Mouse (Mus musculus) brain, embryonic 14.5 days (tissue): ENCODE data around the gene Crip3. TPM values are rescaled to one million over a fixed set of nuclear protein-coding genes. Genes with fewer than 3 reads are reported as not detected.
A peak's percentile ranks its signal among the peaks of the same experiment; 100 is the strongest.

ENCODE experiments used
- DNase-seq: peaks from one replicate; pipeline ENCODE4 v3.0.0-alpha.2; 2011; ENCODE audit warnings: low read depth
- CTCF ChIP-seq: fragments of 200-500 bp; IDR thresholded peaks from 2 replicates; pipeline ENCODE4 v1.5.1; 2012; ENCODE audit warnings: inconsistent platforms, mild to moderate bottlenecking, moderate library complexity, borderline replicate concordance; ENCODE audit not compliant: insufficient read depth, insufficient read length; ENCODE audit errors: extremely low read depth
- POLR2A ChIP-seq: fragments of 200-500 bp; IDR thresholded peaks from 2 replicates; pipeline ENCODE4 v1.6.1; 2012; ENCODE audit warnings: mild to moderate bottlenecking, inconsistent platforms, borderline replicate concordance; ENCODE audit not compliant: poor library complexity, insufficient read depth, insufficient read length, severe bottlenecking; ENCODE audit errors: extremely low read depth
- polyA plus RNA-seq: library from polyadenylated mRNA; depleted of rRNA; stranded (reverse); fragments of >200 nt; gene quantifications from 2 replicates; pipeline ENCODE4 v1.2.3, GENCODE M21; 2012

Gene Crip3
- polyA plus RNA-seq, 1 experiment, result 11.3 TPM

- TF ChIP-seq POLR2A (no peak), CTCF (peak; percentile 70)
- DNase-seq, result peak; percentile 73
These were observed 8.1 kb downstream of the Crip3 start for GRCm38 (mm10) chr17:46436672-46437366.

DNA sequence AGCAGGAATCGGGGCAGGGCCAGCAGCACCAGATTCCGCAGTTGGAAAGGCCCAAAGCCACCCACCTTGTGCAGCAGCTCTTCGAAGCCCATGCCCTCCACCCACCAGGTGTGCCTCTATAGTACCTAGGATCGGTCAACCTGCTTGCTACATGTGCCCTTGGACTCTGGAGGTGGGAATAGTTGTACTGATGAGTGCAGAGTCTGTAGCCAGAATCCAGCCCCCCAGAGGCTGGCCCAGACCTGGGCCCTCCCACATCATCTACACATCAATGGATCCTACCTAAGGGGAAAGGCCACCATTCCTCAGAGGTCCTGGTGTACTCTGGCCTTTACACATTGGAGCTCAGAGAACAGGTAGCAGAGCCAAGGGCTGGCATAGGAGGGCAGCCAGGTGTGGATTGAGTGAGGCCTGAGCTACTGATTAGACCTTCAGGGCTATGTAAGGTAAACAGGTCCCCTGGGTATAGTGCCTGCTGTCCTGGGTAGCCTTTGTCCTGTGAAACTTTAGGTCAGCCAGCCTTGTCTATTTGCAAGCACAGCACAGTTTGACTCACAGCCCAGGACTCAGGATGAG lies 9.7 kb downstream of the Crip3 start, which contains the start of gene Slc22a7:
Slc22a7 (minus strand) TSS at position 160 of the 576 bp plus-strand sequence.
- no peak for DNase-seq
- TF ChIP-seq CTCF, result no peak
- no peak for TF ChIP-seq POLR2A

DNA sequence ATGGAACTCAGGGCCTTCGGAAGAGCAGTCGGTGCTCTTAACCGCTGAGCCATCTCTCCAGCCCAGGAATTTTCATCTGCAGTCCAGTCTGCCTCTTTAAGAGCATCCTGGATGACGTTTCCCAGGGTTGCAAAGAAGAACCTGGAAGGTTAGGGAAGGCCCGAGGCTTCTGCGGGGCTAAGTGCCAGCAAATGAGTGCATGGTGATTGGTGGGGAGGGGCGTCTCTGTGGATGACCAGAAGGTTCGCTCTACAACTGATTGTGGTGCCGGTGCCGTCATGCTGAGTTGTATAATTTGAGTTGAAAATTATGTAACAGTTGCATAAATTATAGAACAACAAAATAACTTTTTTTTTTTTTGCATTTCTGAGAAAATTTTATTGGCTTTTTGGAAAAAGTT lies 10.4 kb downstream of the Crip3 start:
- no peak for DNase-seq
- no peak for TF ChIP-seq CTCF
- TF ChIP-seq POLR2A, result no peak

- DNase-seq, result no peak
- TF ChIP-seq CTCF (no peak), POLR2A (no peak)
These were observed 16.3 kb downstream of the Crip3 start for GRCm38 (mm10) chr17:46444839-46445579.

GRCm38 (mm10) chr17:46446264-46446663 lies 17.5 kb downstream of the Crip3 start:
- TF ChIP-seq CTCF, result no peak
- TF ChIP-seq POLR2A, result no peak
- no peak for DNase-seq

DNA sequence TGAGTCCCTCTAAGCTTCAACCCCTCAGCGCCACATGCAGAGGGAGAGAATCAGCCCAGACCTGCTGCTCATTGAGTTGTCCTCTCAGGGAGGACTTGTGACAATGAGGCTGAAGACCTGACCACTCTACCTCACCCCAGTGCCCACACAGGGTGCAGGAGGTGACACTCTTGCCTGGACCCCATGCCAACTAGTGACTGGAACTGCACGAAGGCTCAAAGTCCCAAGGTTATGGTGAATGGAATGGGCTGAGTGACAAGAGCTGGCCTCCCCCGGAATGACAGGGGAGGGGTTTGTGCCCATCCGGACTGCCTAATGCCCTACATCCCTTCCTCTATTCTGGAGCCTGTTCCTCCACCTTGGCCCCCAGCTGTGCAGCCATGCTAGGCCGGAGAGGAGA lies 24.0 kb downstream of the Crip3 start:
- no peak for DNase-seq
- TF ChIP-seq CTCF (no peak), POLR2A (no peak)

GRCm38 (mm10) chr17:46453302-46453948 lies 24.7 kb downstream of the Crip3 start:
- TF ChIP-seq CTCF (no peak), POLR2A (no peak)
- DNase-seq, result no peak

GRCm38 (mm10) chr17:46453970-46454411 lies 25.3 kb downstream of the Crip3 start:
- DNase-seq, result peak; percentile 60
- no peak for TF ChIP-seq POLR2A
- TF ChIP-seq CTCF, result peak; percentile 12; the same call in 1 of the 2 replicates

GRCm38 (mm10) chr17:46454539-46454938 lies 25.8 kb downstream of the Crip3 start:
- TF ChIP-seq POLR2A (no peak), CTCF (no peak)
- DNase-seq, result peak; percentile 62

- DNase-seq, result peak; percentile 67
- TF ChIP-seq CTCF, result no peak
- no peak for TF ChIP-seq POLR2A
These were observed 26.5 kb downstream of the Crip3 start for GRCm38 (mm10) chr17:46455110-46455691.

- TF ChIP-seq CTCF (peak; percentile 54; the same call in 1 of the 2 replicates), POLR2A (no peak)
- DNase-seq, result peak; percentile 56
These were observed 29.1 kb downstream of the Crip3 start for GRCm38 (mm10) chr17:46457791-46458190.

GRCm38 (mm10) chr17:46458439-46458838 lies 29.7 kb downstream of the Crip3 start:
- no peak for DNase-seq
- TF ChIP-seq POLR2A, result no peak
- TF ChIP-seq CTCF, result no peak
